Mouse (Mus musculus) naive thymus-derived CD4-positive, alpha-beta T cell, adult 2 months (primary cell): ENCODE measurements around the gene Pard3.
A peak's percentile ranks its signal among the peaks of the same experiment; 100 is the strongest.
"Not testable (repeated sequence)": the region's sequence is repeated elsewhere in the genome, so short reads cannot be mapped to it uniquely, and the experiment has no call there.

Experiments used
- DNase-seq: peaks from one replicate; pipeline ENCODE4 v3.0.0-alpha.2; 2011; ENCODE audit warnings: low read depth

The Pard3 gene

GRCm38 (mm10) chr8:127140945-127141344, 77.3 kb downstream of the Pard3 start:
- DNase-seq, result no peak

DNA sequence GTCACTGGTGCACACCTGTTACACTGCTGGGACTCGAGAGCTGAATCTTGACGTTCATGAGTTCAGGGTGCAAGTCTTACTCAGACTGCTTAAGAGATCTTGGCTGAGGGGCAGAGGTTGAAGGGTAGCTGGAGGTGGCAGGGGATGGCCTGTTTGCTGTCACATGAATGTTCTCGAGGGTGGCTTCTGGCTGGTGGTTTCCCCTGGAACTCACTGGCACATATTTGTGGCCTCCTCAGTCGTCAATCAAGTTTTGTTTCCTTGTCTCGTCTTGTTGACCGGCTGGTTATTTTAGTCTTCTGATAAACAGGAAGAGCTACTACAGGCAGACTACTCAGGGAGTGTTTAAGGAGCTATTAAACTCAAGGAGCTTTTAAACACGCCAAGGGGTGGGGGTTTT, 79.9 kb downstream of the Pard3 start:
- no peak for DNase-seq

DNA sequence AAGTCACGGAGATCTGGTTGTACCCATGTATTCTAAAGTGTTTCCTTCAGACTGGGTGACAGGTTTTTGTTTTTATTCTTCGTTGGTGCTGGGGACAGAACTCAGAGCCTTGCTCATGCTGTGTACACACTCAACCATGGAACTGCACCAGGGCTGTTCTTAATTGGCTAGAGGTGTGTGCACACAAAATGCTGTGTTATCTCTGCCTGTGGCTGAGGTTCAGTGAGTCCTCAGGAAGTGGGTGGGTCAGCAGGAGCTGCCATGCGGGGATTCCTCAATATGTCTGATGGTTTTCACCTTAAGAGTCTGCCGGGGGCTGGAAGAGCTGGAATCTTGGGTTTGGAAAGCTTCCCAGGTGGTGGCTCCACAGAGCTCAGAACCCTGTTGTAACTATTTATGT, 80.9 kb downstream of the Pard3 start:
- no peak for DNase-seq

DNA sequence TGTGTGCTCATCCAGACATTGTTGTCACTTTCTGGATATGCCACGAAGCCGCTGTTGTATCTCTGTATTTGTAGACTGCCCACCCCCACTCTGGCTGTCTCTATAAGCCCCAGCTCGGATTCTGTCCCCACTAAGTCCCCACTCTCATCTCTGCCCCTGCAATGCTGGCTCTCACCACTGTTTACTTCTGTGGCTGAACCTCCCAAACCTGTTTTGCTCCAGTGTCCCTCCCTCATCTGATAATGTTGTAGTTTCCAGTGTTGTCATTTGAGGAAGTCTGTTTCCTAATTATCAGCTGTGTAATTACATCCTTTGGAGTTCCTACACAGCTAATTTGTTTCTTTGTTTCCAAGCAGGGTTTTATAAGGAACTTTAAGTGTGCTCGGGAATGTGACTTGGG, 81.4 kb downstream of the Pard3 start:
- no peak for DNase-seq

DNA sequence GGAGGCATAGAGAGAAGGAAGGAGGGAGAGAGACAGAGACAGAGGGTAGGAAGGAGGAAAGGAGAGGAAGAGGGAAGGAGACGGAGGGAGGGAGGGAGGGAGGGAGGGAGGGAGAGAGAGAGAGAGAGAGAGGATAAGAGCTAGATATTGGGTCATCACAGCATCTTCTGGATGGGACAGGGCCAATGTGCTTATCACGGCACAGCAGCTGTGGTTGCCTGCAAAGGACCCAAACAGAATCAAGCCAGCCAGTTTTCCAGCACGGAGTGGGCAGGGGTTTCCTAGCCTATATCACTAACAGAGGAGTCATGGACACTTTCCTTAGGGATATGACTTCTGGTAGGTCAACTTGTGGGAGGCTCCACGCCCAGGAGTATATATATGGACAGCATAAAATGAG, 82.4 kb downstream of the Pard3 start:
- no peak for DNase-seq

DNA sequence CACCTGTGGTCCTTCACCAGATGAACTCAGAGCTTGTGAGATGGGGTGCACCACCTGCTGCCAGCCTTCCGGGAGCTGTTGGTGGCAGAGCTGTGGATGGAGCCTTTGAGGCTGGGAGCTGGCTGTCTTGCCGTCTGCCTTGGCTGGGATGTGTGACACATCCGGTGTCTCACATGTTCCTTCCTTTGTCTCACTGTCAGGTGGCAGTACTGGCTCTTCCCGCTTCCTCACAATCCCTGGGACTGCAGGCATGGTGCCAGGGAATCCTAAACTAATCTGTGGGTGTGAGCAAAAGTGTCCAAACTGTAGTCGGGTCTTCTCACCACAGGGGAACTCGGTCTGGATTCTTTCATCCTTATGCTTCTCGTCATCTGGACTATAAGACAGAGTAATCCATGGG, 85.1 kb downstream of the Pard3 start:
- no peak for DNase-seq

DNA sequence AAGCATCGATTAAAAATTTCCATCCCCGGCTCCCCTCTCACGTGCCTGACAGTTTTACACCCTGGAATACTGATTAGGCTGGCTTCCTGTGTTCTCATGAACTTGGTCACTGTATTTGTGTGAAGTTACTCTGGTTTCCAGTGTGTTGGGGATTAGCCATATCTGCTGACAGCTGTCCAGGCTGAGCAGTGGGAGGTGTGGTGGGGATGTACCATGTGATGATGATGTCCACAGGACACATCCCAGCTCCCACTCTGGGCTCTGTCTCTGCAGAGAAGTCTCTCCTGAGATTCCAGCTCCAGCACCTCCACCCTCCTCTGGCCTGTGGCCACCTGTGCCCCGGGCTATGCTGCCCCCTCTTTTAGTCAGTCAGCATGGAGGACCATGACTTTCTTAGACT, 87.0 kb downstream of the Pard3 start:
- DNase-seq, result no peak

DNA sequence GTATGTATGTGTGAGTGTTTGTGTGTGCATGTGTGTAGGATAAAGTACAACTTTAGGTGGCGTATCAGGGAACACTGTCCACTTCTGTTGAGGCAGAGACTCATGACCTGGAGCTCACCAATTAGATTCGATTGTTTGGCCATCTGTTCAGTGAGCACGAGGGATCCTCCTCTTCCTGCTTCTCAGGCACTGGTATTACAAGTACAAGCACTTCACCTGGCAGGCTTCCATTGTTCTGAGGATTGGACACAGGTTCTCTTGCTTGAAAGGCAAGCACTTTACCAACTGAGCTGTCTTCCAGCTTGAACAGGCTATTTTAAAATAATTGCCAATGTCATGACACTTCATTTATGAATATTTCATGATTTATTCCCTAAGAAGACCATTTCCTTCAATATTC, 88.0 kb downstream of the Pard3 start:
- DNase-seq, result no peak

- no peak for DNase-seq
These were observed 93.4 kb downstream of the Pard3 start for GRCm38 (mm10) chr8:127157087-127157486.

DNA sequence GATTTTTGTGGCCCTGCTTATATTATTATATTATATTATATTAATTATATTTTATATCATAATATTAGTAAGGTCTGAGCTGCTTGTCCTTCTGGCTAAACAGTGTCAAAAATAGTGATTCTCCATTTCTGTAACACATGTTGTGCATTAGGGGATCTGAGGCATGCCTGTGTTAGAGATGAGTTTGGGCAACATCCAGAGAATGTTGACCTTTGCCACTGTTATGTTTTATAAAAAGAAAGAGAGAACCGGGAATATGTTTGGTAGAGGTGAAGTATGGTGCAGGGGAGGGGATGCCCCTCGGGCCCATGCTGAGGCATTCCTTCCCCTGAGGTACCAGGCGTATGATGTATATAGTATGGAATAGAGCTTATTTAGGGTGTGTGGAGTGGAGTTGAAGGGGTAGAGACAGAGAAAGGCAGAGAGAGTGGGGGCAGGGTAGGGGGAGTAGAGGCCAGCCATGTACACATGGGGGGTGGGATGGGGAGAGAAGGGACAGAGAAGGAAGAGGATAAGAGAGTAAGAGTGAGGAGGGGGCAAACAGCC, 95.8 kb downstream of the Pard3 start:
- no peak for DNase-seq

GRCm38 (mm10) chr8:127161854-127162253, 98.2 kb downstream of the Pard3 start:
- no peak for DNase-seq

DNA sequence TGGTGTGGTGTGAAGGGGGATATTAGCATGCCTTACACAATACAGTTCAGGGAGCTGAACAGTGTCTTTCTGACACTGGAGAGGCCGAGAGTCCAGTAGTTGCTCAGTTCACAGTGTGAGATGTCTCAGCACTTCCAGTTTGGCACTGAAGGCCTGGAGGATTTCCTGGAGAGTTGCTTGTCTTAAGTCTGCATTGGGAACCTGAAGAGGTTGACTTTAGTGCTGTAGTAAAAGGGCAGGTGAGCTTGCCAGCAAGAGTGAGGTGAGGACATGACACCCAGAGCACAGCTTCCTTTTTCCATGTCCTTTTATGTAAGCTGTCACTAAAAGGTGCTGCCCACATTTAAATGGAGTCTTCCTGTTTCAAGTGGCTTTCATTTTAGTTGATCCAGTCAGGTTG, 99.1 kb downstream of the Pard3 start:
- DNase-seq, result no peak

GRCm38 (mm10) chr8:127164326-127165280, 100.9 kb downstream of the Pard3 start:
- no peak for DNase-seq

GRCm38 (mm10) chr8:127168496-127168895, 104.8 kb downstream of the Pard3 start:
- DNase-seq, result no peak

GRCm38 (mm10) chr8:127169361-127169760, 105.7 kb downstream of the Pard3 start:
- DNase-seq, result no peak

- not testable (repeated sequence) for DNase-seq
These were observed 106.7 kb downstream of the Pard3 start for GRCm38 (mm10) chr8:127170372-127170771.

- DNase-seq, result no peak
These were observed 107.2 kb downstream of the Pard3 start for GRCm38 (mm10) chr8:127170930-127171329.

DNA sequence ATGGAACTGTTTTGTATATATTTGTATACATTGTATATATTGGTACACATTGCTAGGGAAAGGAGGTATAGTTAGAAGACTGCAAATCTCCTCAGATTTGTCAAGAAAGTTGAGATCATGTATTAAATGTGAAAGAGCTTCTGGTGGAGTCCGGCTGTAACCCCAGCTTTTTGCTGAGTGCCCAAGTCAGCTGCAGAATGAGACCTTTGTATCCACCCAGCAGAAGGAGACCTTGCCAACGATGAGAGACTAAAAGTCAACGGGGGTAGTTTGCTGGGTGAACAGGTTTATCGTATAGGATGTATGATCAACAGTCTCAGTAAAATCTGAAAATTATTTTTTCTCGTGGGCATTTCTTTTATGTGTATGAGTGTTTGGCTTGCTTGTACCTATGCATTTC, 109.8 kb downstream of the Pard3 start:
- DNase-seq, result no peak

- no peak for DNase-seq
These were observed 110.7 kb downstream of the Pard3 start for GRCm38 (mm10) chr8:127174411-127174810.

DNA sequence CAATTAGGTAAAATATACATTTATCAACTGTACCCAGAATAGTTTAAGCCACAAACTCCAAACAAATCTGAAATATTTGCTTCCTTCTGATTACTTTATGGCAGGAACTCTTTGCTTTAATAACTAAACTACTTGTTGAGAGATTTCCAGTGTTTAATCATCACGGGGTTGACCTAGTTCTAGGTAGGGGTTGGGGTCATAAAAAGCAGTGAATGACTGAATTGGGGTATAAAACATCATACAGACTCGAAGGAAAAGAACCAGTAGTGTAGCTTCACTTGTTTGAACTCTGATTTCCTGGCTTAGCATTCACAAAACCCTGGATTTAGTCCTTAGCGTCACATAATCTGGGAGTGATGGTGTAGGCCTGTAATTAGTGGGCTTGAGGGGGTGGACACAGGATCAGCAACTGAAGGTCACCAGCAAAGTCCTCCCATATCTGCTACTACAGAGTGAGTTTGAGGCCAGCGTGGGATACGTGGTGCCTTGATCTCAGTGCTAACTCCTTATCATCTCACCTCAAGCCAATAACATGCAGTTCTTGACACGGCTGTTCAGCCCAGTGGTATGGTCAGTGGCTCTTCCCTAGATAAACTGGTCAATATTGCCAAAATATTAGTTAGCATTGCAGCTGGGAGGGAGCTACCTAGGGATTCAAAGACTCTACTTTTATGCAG, 111.6 kb downstream of the Pard3 start:
- no peak for DNase-seq

GRCm38 (mm10) chr8:127178634-127179033, 114.9 kb downstream of the Pard3 start:
- DNase-seq, result peak; percentile 61

DNA sequence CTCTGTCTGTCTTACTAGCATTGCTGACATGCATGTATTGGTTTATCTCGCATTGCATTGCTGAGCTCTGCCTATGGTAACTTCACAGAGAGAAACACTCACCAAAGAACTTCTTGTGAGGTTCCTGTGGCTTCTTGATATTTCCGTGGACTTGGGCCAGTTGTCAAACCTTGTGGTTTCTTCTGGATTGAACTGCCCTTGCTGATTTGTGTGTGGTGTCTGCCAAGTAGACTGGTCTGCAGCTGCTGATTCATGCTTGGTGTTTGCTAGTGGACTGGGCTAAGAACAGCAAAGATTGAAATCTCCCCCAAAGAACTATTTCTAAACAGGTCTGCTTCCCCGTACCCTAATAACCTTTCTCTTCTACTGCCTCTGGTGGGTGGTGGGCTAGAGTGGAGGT, 117.6 kb downstream of the Pard3 start:
- no peak for DNase-seq

GRCm38 (mm10) chr8:127182065-127182464, 118.4 kb downstream of the Pard3 start:
- DNase-seq, result no peak
